Mouse (Mus musculus) liver, embryonic 14.5 days (tissue): Measurements from ENCODE around the gene 4930467E23Rik. TPM values are rescaled to one million over a fixed set of nuclear protein-coding genes. Genes with fewer than 3 reads are reported as not detected.
"Not testable (repeated sequence)": the region's sequence is repeated elsewhere in the genome, so short reads cannot be mapped to it uniquely, and the experiment has no call there.

Experiments
- ATAC-seq: fragments of 200-750 bp; cut with Nextera tagmentation; 2 replicates; pipeline ENCODE4 v1.8.0; 2017; ENCODE audit warnings: moderate number of reproducible peaks, mild to moderate bottlenecking, moderate library complexity; ENCODE audit not compliant: insufficient read depth
- DNase-seq, 3 experiments: peaks; one replicate each; pipeline ENCODE4 v3.0.0-alpha.2; 2012 to 2013; ENCODE audit warnings: low read depth in 3 of 3, low spot score in 3 of 3
- H3K27ac ChIP-seq: fragments of 300-500 bp; sonication (generic); 2 replicates; pipeline ENCODE4 v1.5.1; 2014; ENCODE audit warnings: moderate library complexity, mild to moderate bottlenecking, control low read depth, inconsistent platforms
- H3K27me3 ChIP-seq: fragments of 300-500 bp; sonication (generic); 2 replicates; pipeline ENCODE4 v1.6.1; 2014; ENCODE audit warnings: mild to moderate bottlenecking, low read length, moderate library complexity; ENCODE audit not compliant: control insufficient read depth, insufficient read depth
- H3K36me3 ChIP-seq: fragments of 300-500 bp; sonication (generic); replicated peaks from 2 replicates; pipeline ENCODE4 v1.6.1; 2014; ENCODE audit warnings: low read depth; ENCODE audit not compliant: control insufficient read depth, insufficient read depth
- H3K4me1 ChIP-seq, 2 experiments: fragments of 200-500 bp in 1 of 2; fragments of 300-500 bp in 1 of 2; sonication (generic) in 1 of 2; replicated peaks; 2 replicates each; pipeline ENCODE4 v1.6.1; 2012 to 2014; ENCODE audit warnings: antibody characterized with exemption in 1 of 2, inconsistent platforms in 1 of 2, low read length in 1 of 2; ENCODE audit not compliant: control insufficient read depth in 2 of 2, insufficient read depth in 2 of 2
- H3K4me2 ChIP-seq: fragments of 300-500 bp; sonication (generic); 2 replicates; pipeline ENCODE4 v1.6.1; 2014; ENCODE audit warnings: low read depth, mild to moderate bottlenecking, control low read depth, moderate library complexity
- H3K4me3 ChIP-seq, 2 experiments: fragments of 200-500 bp in 1 of 2; fragments of 300-500 bp in 1 of 2; sonication (generic) in 1 of 2; 2 replicates each; pipeline ENCODE4 v1.5.1; 2012 to 2014; ENCODE audit warnings: low read depth in 2 of 2, low read length in 2 of 2, mild to moderate bottlenecking in 2 of 2, control low read depth in 1 of 2, inconsistent platforms in 1 of 2, moderate library complexity in 1 of 2; ENCODE audit not compliant: insufficient read depth in 1 of 2
- H3K9ac ChIP-seq: fragments of 300-500 bp; sonication (generic); replicated peaks from 2 replicates; pipeline ENCODE4 v1.6.1; 2014; ENCODE audit warnings: mild to moderate bottlenecking, control low read depth, moderate library complexity
- H3K9me3 ChIP-seq: fragments of 300-500 bp; sonication (generic); 2 replicates; pipeline ENCODE4 v1.6.1; 2016; ENCODE audit warnings: low read length, mixed read lengths; ENCODE audit not compliant: control insufficient read depth
- WGBS: fragments of 180-500 bp; shearing (Covaris S2); extraction: QIAGEN DNeasy Blood & Tissue Kit; methylation state at CpG from one replicate; pipeline ENCODE4 v1.1.7; 2014; ENCODE audit not compliant: insufficient replicate concordance; 5-methylcytosine and 5-hydroxymethylcytosine counted together
- polyA plus RNA-seq, 2 experiments: library from polyadenylated mRNA; depleted of rRNA in 1 of 2; stranded (reverse) in 1 of 2; unstranded in 1 of 2; fragments of >200 nt; fragmentation: Nextera tagmentation in 1 of 2; extraction: Ambion mirVana in 1 of 2; gene quantifications; 2 replicates each; pipeline versions ENCODE4 v1.2.1 to v1.2.3; 2012 to 2014

Gene 4930467E23Rik
- polyA plus RNA-seq, 2 experiments, result not detected

GRCm38 (mm10) chr8:19776311-19776710 lies 46.9 kb downstream of the 4930467E23Rik start:
- H3K4me1 ChIP-seq, H3K4me3 ChIP-seq, H3K9ac ChIP-seq, H3K9me3 ChIP-seq, H3K36me3 ChIP-seq, ATAC-seq, H3K4me2 ChIP-seq, H3K27ac ChIP-seq, H3K27me3 ChIP-seq, DNase-seq: not testable (repeated sequence)

GRCm38 (mm10) chr8:19777500-19777899 lies 48.1 kb downstream of the 4930467E23Rik start:
- WGBS, result 16% methylated on average over 2 of the region's 2 CpGs
- DNase-seq, H3K27ac ChIP-seq, H3K27me3 ChIP-seq, H3K36me3 ChIP-seq, H3K4me1 ChIP-seq, ATAC-seq, H3K9ac ChIP-seq, H3K9me3 ChIP-seq, H3K4me2 ChIP-seq, H3K4me3 ChIP-seq: not testable (repeated sequence)

- H3K4me3 ChIP-seq, DNase-seq: not testable (repeated sequence)
- 45% methylated on average over 1 of the region's 1 CpGs for WGBS
Observed at GRCm38 (mm10) chr8:19778126-19778525, 48.8 kb downstream of the 4930467E23Rik start.

GRCm38 (mm10) chr8:19778891-19779290 lies 49.5 kb downstream of the 4930467E23Rik start:
- WGBS, result 79% methylated on average over 8 of the region's 8 CpGs
- DNase-seq, H3K9ac ChIP-seq, H3K9me3 ChIP-seq, ATAC-seq, H3K4me3 ChIP-seq, H3K27me3 ChIP-seq, H3K4me2 ChIP-seq, H3K36me3 ChIP-seq, H3K4me1 ChIP-seq, H3K27ac ChIP-seq: not testable (repeated sequence)

More at GRCm38 (mm10) chr8:19778126-19778525, 48.8 kb downstream of the 4930467E23Rik start:
- not testable (repeated sequence) for H3K4me2 ChIP-seq, ATAC-seq, H3K4me1 ChIP-seq, H3K9ac ChIP-seq, H3K27me3 ChIP-seq, H3K27ac ChIP-seq, H3K9me3 ChIP-seq, H3K36me3 ChIP-seq

- not testable (repeated sequence) for ATAC-seq, H3K27ac ChIP-seq, DNase-seq, H3K9me3 ChIP-seq, H3K9ac ChIP-seq, H3K36me3 ChIP-seq, H3K4me3 ChIP-seq, H3K4me2 ChIP-seq, H3K27me3 ChIP-seq, H3K4me1 ChIP-seq
- 73% methylated on average over 4 of the region's 4 CpGs for WGBS
Observed at GRCm38 (mm10) chr8:19780212-19780611, 50.8 kb downstream of the 4930467E23Rik start.

GRCm38 (mm10) chr8:19780658-19781057 lies 51.3 kb downstream of the 4930467E23Rik start:
- not testable (repeated sequence) for H3K9ac ChIP-seq, H3K9me3 ChIP-seq, H3K4me1 ChIP-seq, H3K4me3 ChIP-seq, ATAC-seq, H3K4me2 ChIP-seq, H3K27ac ChIP-seq, H3K36me3 ChIP-seq, H3K27me3 ChIP-seq, DNase-seq

- ATAC-seq, result not testable (repeated sequence)
- WGBS, result 77% methylated on average over 5 of the region's 5 CpGs
Observed at GRCm38 (mm10) chr8:19781328-19782114, 52.1 kb downstream of the 4930467E23Rik start.

GRCm38 (mm10) chr8:19782736-19783135 lies 53.4 kb downstream of the 4930467E23Rik start:
- 58% methylated on average over 3 of the region's 3 CpGs for WGBS
- not testable (repeated sequence) for H3K27ac ChIP-seq, H3K36me3 ChIP-seq, DNase-seq, H3K27me3 ChIP-seq, H3K9ac ChIP-seq, H3K4me3 ChIP-seq, H3K4me2 ChIP-seq, ATAC-seq, H3K9me3 ChIP-seq, H3K4me1 ChIP-seq

More at GRCm38 (mm10) chr8:19781328-19782114, 52.1 kb downstream of the 4930467E23Rik start:
- not testable (repeated sequence) for H3K36me3 ChIP-seq, H3K27me3 ChIP-seq, H3K27ac ChIP-seq, DNase-seq, H3K4me3 ChIP-seq, H3K9me3 ChIP-seq, H3K4me2 ChIP-seq, H3K9ac ChIP-seq, H3K4me1 ChIP-seq
